Mouse (Mus musculus) kidney, adult 2 months (tissue): ENCODE measurements at regions not wholly inside any gene's neighbourhood (a gene's known extent, or its start where the extent isn't known, plus 50 kb on each side); places are given as distances from the start of the nearest gene placed in this dataset.

Source experiments
- CTCF ChIP-seq: fragments of 200-500 bp; conservative IDR thresholded peaks from 2 replicates; pipeline ENCODE4 v1.5.1; 2011; ENCODE audit warnings: low read depth, mild to moderate bottlenecking, control low read depth, low read length, moderate library complexity, mixed read lengths; ENCODE audit not compliant: insufficient read depth, insufficient read length
- POLR2A ChIP-seq: fragments of 200-500 bp; IDR thresholded peaks from one replicate; pipeline ENCODE4 v1.6.1; 2011; ENCODE audit warnings: low read depth, low read length, control low read depth

DNA sequence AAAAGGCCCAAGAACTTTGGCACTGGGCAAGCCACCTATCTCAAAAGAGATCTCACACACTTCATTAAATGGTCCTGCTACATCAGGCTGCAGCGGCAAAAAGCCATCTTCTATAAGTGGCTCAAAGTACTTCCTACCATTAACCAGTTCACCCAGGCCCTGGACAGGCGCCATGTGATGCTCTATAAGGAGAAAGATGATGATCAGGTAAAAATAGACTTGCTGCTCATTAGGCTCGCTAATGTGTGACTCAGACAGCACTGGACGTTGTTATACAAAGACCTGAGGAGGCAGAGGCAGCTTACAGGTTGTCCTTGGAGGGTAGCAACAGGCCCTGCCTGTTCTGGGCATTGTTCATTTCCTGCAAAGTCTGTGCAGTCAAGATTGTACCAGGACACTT, 60.4 kb upstream of the Igfbp5 start:
- TF ChIP-seq POLR2A (no peak), CTCF (no peak)
